Mouse (Mus musculus) regulatory T cell (primary cell): Measurements from ENCODE around the gene Uso1.

Experiments used
- in situ Hi-C: fragments of 300-600 bp; cut with MboI, MseI; formaldehyde crosslinking; loops from one replicate; pipeline ENCODE4 v1.15.1; 2025; ENCODE audit warnings: high pct_unique_total_duplicates

Gene Uso1

DNA sequence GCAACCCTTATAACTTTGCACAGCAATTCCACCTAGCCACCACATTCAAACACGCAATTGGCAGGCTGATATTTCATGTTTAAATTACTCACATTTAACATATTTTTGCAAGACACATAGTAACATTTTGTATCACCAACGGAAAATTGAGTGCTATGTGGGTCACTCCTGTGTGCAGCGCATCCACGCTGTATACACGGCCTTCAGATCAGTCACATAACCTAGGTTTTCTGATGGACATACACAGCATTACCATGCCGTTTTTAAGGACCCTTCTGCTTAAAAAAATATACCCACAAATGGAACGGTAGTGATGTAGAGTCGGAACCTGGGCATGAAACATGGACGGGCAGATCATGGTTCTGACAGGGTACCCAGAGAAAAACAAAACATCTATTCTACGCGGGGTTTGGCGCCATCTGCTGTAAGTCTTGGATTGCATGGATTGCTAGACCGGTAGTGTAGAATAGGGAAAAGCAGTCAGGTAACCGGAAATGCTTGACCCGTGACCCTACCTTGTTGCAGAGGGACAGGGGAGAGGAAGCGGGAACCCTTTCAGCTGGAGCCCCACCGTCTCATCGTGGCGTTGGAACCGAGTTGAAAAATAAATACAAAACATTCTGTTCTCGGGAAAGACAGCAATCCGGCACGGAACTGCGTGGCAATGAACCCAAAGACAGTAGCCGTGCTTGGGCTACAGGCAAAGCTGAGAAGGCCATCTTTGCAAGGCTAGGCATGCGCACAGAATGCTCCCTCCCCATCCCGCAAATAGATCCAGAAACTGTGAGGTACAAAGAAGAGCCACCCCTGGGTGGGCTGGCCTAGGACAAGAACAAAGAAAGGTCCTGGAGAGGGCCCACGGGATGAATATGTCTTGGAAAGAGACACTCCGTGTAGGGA, 101.8 kb downstream of the Uso1 start:
- in situ Hi-C loops, result no loop called here

DNA sequence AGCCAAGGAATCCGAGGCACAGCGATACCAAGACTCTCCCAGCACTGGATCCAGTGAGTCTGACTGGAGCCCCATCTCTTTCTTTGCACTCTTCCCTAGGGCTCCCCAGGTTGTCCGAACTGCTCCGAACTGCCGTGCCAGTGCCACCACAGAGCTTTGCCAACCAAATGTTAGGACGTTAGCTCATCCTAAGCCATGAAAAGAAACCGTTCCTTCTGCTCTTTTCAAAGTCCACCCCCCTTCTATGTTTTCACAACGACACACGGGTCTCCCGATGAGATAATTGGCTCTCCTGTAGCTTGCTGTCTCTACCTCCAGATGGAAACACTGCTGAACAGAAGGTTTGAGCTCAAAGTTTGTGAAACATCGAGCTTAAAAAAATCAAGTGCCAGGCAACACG, 103.0 kb downstream of the Uso1 start:
- in situ Hi-C loops, result no loop called here

DNA sequence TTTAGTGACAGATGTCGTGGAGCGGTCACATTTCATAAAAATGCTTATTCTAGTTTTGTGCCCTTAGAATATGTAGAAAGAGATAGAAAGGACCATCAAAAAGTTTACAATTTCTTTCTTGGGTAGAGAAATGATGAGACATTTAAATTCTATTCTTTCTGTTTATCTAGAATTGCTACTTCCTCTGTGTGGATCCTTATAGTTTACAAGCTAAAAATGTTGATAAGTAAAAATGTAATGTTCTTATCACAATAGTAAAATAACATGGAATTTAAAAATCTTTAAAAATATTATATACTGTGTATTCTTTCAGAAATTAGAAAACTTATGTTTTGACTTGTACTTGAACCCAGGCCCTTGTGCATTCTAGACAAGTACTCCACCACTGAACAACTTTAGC, 107.2 kb downstream of the Uso1 start:
- in situ Hi-C loops, result no loop called here

- in situ Hi-C loops, result no loop called here
Measured at GRCm38 (mm10) chr5:92245483-92245882, 107.7 kb downstream of the Uso1 start.

- in situ Hi-C loops, result no loop called here
Measured at GRCm38 (mm10) chr5:92248614-92249013, 110.9 kb downstream of the Uso1 start.

DNA sequence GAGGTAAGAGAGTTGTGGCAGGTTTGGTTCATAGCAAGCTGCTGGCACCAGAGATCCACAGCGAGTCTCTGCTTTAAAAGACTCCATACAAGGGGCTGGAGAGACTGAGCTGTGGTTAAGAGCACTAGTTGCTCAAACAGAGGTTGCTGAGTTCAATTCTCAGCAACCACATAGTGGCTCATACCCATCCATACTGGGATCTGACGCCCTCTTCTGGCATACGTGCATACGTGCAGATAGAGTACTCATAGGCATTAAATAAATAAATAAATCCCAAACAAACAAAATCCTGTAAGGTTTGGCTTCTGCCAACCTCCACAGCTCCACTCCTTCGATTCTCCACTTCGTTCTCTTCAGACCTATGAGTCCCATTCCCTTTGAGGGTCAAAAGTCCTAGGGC, 114.3 kb downstream of the Uso1 start:
- in situ Hi-C loops, result no loop called here
